Mouse (Mus musculus) lung, adult 2 months (tissue): ENCODE measurements around the gene Trappc12.

Source experiments
- CTCF ChIP-seq: fragments of 200-500 bp; IDR thresholded peaks from 2 replicates; pipeline ENCODE4 v1.5.1; 2011; ENCODE audit warnings: mild to moderate bottlenecking, low read length, control low read depth; ENCODE audit not compliant: insufficient read depth
- POLR2A ChIP-seq: fragments of 200-500 bp; IDR thresholded peaks from 2 replicates; pipeline ENCODE4 v1.6.1; 2011; ENCODE audit warnings: low read depth, mild to moderate bottlenecking, control low read depth, low read length, borderline replicate concordance; ENCODE audit errors: extremely low read depth

DNA sequence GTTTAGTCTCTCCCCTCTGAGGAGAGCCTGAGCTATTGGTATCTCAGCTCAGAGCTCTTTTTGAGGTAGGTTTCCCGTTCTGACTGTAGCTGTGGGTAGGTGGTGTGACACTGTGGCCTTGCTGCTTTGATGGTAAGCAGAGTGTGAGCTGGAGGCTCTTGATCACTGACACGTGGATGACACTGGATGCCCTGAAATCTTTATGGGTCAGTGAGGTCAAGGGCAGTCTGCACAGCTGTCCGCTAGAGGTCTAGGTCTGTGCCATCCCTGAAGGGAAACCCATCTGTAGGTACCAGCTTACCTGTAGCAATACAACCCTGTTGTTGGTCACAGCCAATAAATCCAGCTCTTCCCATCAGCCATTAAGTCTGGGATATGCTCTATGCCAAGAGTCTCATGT lies 64.5 kb downstream of the Trappc12 start:
- TF ChIP-seq CTCF, result no peak
- TF ChIP-seq POLR2A, result no peak
